Mouse (Mus musculus): ENCODE measurements around the gene Parva. TPM values are rescaled to one million over a fixed set of nuclear protein-coding genes. Genes with fewer than 3 reads are reported as not detected.

The Parva gene
- 230 and 242 TPM in 2 replicates for polyA plus RNA-seq (2011; ENCODE audit: insufficient read length, low read depth, missing spikeins)

DNA sequence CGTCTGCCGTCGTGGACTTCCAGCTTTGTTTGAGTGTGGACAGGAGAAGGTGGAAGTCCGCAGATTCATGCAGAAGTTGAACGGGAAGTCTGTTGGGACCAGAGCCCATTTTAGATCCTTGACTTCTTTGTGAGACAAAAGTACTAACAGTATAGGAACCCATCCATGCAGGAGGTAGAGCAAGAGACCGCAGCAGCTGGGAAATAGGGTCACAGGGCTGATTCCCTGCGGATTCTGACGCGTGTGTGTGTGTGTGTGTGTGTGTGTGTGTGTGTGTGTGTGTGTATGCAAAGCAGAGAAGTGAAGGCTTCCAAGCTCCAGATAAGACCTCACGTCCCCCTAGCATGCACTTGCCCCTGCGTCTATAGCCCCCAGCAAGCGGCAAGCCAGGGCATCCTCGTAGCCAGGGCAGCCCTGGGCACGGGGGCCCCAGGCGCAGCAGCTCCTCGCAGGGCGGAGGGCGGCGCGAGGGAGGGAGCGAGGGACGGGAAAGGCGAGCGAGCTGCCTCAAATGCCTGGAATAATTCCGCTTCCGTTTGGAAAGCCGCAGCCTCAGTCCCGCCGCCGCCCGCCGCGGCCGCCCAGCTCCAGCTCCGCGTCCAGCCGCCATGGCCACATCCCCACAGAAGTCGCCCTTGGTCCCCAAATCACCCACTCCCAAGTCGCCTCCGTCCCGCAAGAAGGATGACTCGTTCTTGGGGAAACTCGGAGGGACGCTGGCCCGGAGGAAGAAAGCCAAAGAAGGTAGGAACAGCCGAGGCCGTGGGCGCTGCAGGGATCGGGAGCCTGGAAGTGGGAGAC, at the start of gene Parva:
TSS of gene Parva (plus strand) at position 149 of the 801 bp plus-strand sequence.
- Histone ChIP-seq H3K4me3 (ENCODE audit: insufficient read depth, low read length) (peak within 1 kb of the TSS; percentile 63), H3K27ac (ENCODE audit: insufficient read depth, low read length) (peak within 1 kb of the TSS; percentile 93), H3K4me1 (ENCODE audit: control insufficient read depth, insufficient read depth, low read length) (peaks cover 11% of the 10 kb centered on the region)
- TF ChIP-seq CTCF (IDR thresholded peaks at IDR 0.05; ENCODE audit: borderline replicate concordance, insufficient read depth, low read length) (no peak), POLR2A (IDR thresholded peaks at IDR 0.05; ENCODE audit: low read depth, low read length) (peak; percentile 67; the same call in 1 of the 2 replicates)

GRCm38 (mm10) chr7:112378056-112378455, 49.2 kb upstream of the Parva start:
- TF ChIP-seq CTCF (IDR thresholded peaks at IDR 0.05; ENCODE audit: borderline replicate concordance, insufficient read depth, low read length) (no peak), POLR2A (IDR thresholded peaks at IDR 0.05; ENCODE audit: low read depth, low read length) (no peak; the same call in 1 of the 2 replicates)
- H3K4me3 ChIP-seq (ENCODE audit: insufficient read depth, low read length) = no peak overlapping the region
- peaks cover 12% of the 10 kb centered on the region for H3K4me1 ChIP-seq (ENCODE audit: control insufficient read depth, insufficient read depth, low read length)
- peak overlapping the region; percentile 96 for H3K27ac ChIP-seq (ENCODE audit: insufficient read depth, low read length)

DNA sequence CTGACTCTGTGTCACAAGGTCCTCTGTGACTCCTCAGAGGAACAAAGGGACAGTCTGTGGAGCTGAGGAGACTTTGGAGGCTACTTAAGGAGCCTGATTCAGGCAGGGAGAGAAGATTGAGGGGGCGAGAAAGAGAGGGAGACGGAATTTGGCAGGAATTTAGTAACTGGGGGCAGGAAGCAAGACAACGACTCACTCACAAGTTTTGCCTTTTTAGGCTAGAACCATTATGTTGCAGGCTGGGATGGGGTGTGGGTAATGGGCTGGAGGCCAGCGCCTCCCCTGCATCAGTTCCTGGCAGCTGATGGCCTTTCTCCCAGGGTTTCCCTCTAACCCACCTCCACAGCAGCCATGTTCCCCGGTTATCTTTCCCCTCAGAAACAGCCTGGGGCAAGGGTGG, 48.8 kb upstream of the Parva start:
- Histone ChIP-seq H3K4me1 (ENCODE audit: control insufficient read depth, insufficient read depth, low read length) (peaks cover 12% of the 10 kb centered on the region), H3K4me3 (ENCODE audit: insufficient read depth, low read length) (no peak overlapping the region), H3K27ac (ENCODE audit: insufficient read depth, low read length) (peak overlapping the region; percentile 96)
- TF ChIP-seq POLR2A (IDR thresholded peaks at IDR 0.05; ENCODE audit: low read depth, low read length) (peak; percentile 58; the same call in 1 of the 2 replicates), CTCF (IDR thresholded peaks at IDR 0.05; ENCODE audit: borderline replicate concordance, insufficient read depth, low read length) (no peak)

DNA sequence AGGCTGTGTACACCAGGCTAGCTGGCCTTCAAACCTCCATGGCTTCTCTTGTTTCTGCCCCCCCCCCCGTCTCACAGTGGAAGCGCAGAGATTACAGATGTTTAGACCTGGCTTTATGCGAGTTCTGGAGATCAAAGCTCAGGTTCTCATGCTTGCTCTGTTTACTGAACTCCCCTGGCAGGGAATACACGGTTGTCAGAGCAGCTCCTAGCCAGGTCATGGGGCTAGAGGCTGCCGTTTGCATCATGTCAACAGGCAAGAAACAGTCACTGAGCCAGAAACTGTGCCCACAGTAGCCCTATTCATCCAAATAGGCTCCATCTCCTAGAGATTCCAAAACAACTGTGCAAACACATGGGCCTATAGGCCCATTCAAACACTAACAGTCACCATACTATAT, 40.8 kb upstream of the Parva start:
- TF ChIP-seq CTCF (IDR thresholded peaks at IDR 0.05; ENCODE audit: borderline replicate concordance, insufficient read depth, low read length) = no peak
- TF ChIP-seq POLR2A (IDR thresholded peaks at IDR 0.05; ENCODE audit: low read depth, low read length) = no peak
- Histone ChIP-seq H3K27ac (ENCODE audit: insufficient read depth, low read length) (no peak overlapping the region), H3K4me3 (ENCODE audit: insufficient read depth, low read length) (no peak overlapping the region), H3K4me1 (ENCODE audit: control insufficient read depth, insufficient read depth, low read length) (peaks cover 14% of the 10 kb centered on the region; the same call in 1 of the 2 replicates)

GRCm38 (mm10) chr7:112387876-112388275, 39.4 kb upstream of the Parva start:
- H3K4me3 ChIP-seq (ENCODE audit: insufficient read depth, low read length) = no peak overlapping the region
- H3K4me1 ChIP-seq (ENCODE audit: control insufficient read depth, insufficient read depth, low read length) = peaks cover 14% of the 10 kb centered on the region; the same call in 1 of the 2 replicates
- TF ChIP-seq CTCF (IDR thresholded peaks at IDR 0.05; ENCODE audit: borderline replicate concordance, insufficient read depth, low read length) (no peak), POLR2A (IDR thresholded peaks at IDR 0.05; ENCODE audit: low read depth, low read length) (no peak)
- H3K27ac ChIP-seq (ENCODE audit: insufficient read depth, low read length) = peak overlapping the region; percentile 53

DNA sequence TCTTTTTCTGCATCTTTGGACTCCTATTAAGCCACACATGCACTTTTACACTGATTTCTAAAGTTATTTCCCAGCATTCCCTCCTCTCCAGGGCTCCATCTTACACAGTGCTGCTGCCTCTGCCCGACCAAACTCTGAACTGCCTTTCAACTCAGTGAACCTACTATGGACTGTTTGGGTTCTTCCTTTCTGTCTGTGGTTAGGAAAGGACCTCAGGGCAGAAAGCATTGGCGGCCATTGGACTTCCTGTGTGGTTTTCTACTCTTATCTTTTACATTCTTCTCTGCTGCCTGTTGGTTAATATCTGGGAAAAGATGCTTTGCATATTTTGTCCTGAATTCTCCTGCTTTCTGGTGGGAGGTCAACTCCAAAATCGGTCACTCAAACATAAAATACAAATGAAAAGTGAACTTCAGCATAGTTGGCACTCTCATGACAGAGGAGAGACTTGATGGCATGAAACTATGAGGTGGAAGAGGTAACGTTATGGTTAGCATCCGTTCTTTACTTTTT, 38.9 kb upstream of the Parva start:
- TF ChIP-seq CTCF (IDR thresholded peaks at IDR 0.05; ENCODE audit: borderline replicate concordance, insufficient read depth, low read length) (no peak), POLR2A (IDR thresholded peaks at IDR 0.05; ENCODE audit: low read depth, low read length) (no peak)
- Histone ChIP-seq H3K4me3 (ENCODE audit: insufficient read depth, low read length) (no peak overlapping the region), H3K27ac (ENCODE audit: insufficient read depth, low read length) (peak overlapping the region; percentile 59), H3K4me1 (ENCODE audit: control insufficient read depth, insufficient read depth, low read length) (peaks cover 14% of the 10 kb centered on the region; the same call in 1 of the 2 replicates)

GRCm38 (mm10) chr7:112389611-112390251, 37.6 kb upstream of the Parva start:
- H3K4me3 ChIP-seq (ENCODE audit: insufficient read depth, low read length) = no peak overlapping the region
- H3K4me1 ChIP-seq (ENCODE audit: control insufficient read depth, insufficient read depth, low read length) = peaks cover 14% of the 10 kb centered on the region; the same call in 1 of the 2 replicates
- TF ChIP-seq POLR2A (IDR thresholded peaks at IDR 0.05; ENCODE audit: low read depth, low read length) (no peak), CTCF (IDR thresholded peaks at IDR 0.05; ENCODE audit: borderline replicate concordance, insufficient read depth, low read length) (no peak)
- H3K27ac ChIP-seq (ENCODE audit: insufficient read depth, low read length) = peak overlapping the region; percentile 34

- Histone ChIP-seq H3K4me1 (ENCODE audit: control insufficient read depth, insufficient read depth, low read length) (peaks cover 14% of the 10 kb centered on the region; the same call in 1 of the 2 replicates), H3K27ac (ENCODE audit: insufficient read depth, low read length) (peak overlapping the region; percentile 34), H3K4me3 (ENCODE audit: insufficient read depth, low read length) (no peak overlapping the region)
- no peak for TF ChIP-seq CTCF (IDR thresholded peaks at IDR 0.05; ENCODE audit: borderline replicate concordance, insufficient read depth, low read length)
- no peak for TF ChIP-seq POLR2A (IDR thresholded peaks at IDR 0.05; ENCODE audit: low read depth, low read length)
Measured at GRCm38 (mm10) chr7:112390252-112390936, 36.9 kb upstream of the Parva start.

DNA sequence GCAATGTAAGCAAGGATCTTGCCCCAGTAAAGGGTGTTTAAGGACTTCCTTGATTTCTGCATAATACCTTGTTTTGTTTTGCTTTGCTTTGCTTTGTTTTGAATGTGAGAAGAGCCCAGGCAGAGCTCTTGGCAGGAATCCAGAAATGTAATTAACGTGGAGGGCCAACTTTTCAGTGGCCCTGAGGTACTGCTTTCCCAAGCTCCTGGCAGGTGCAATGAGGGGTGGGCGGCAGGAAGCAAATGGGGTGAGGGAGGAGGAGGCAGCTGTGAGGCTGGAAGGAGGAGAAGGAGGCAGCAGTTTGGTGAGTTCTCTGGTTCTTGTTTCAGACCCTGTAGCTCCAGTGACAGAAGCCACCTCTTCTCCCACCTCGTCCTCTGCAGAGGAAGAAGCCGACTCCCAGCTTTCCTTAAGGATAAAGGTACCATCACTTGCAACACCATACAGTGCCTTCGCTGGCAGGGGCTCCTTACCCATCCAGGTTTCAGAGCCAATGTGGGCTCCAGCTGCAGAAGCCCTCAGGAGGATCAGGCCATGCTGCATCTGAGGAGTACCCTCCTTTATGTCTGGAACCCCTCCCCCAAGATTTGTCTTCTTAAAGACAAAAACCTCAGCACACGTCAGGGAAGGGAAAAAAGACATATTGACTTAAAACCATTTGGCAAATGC, 36.2 kb upstream of the Parva start:
- TF ChIP-seq CTCF (IDR thresholded peaks at IDR 0.05; ENCODE audit: borderline replicate concordance, insufficient read depth, low read length) (no peak), POLR2A (IDR thresholded peaks at IDR 0.05; ENCODE audit: low read depth, low read length) (no peak)
- Histone ChIP-seq H3K27ac (ENCODE audit: insufficient read depth, low read length) (0 out of 2 replicates have a peak overlapping the region, but pooled peaks have one; percentile 7), H3K4me1 (ENCODE audit: control insufficient read depth, insufficient read depth, low read length) (peaks cover 14% of the 10 kb centered on the region; the same call in 1 of the 2 replicates), H3K4me3 (ENCODE audit: insufficient read depth, low read length) (no peak overlapping the region)

Measured in embryonic fibroblast, embryonic 13.5 days (primary cell).